Mouse (Mus musculus) mouse trophoblast stem cell (cell line): Measurements from ENCODE around the gene Cdk14.
"Not testable (repeated sequence)": the region's sequence is repeated elsewhere in the genome, so short reads cannot be mapped to it uniquely, and the experiment has no call there.

Source experiments
- in situ Hi-C, 2 experiments: fragments of 300-500 bp; cut with MseI, MboI; formaldehyde crosslinking; loops; 2 replicates in 1 of 2; 3 replicates in 1 of 2; pipeline ENCODE4 v1.15.1; 2025

Gene Cdk14

DNA sequence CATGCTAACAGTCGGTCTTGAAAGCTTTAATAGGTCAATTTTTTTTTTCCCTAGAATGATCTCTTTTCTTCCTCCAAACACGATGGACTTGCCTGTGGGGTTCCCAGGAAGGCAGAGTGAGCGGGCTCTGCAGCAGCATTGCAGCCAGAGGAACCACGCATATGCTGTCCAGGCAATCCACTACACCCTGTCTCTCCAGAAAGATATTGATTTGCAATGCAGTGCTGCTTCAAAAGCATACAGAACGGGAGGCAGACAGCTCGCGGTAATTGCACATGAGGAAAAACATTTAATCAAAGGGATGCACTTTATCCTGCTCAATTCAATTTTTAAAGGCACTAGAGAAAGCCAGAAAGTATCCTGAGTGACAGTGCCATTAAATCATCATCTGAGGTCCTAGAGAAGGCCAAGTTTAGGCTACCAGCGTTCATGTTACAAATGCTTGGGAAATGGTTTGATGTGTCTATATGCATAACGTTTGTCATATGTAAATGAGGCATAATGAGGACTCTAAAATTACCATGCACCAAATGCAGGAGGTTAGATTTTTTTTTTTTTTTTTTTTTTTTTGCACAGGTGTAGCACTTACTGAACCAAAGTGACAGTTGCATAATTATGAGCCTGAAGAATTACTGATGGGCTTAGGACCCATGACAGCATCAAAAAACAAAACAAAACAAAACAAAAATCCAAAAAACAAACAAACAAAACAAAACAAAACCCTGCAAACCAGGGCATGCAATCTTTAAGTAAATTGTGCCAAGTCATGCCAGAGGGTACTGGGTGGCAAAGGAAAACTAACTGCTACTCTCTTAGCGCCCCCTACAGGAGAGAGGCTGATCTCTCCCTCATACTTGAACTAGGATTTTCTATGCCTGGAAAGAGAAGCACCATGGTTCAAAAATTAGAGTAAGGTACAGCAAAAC, 154.0 kb downstream of the Cdk14 start:
- in situ Hi-C loops, result loop anchor here (25.0 kb wide), 1 partner anchor 304 kb away; no protein-coding TSS in a partner anchor

DNA sequence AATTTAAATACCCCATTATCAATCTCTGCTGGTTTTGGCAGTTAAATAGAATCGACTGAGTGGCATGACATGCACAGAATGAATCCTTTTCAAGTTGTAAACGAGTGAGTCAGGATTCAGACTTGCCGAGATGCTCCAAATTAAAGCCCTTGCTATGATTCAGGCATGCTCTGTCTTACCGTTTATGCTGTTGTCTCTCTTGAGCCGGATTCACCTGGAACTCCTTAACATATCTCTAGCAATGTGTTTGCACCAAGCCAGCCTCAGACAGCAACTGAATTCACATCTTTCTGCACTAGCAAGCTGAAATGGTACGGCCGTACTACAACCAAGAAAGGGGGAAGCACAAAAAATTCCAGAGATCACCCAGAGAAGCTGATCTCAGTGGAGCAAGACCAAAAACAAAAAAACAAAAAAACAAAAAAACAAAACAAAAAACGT, 154.7 kb downstream of the Cdk14 start:
- in situ Hi-C loops, result loop anchor here (25.0 kb wide), 1 partner anchor 303 kb away; no protein-coding TSS in a partner anchor

GRCm38 (mm10) chr5:5264712-5265111, 155.4 kb downstream of the Cdk14 start:
- in situ Hi-C loops, result loop anchor here (25.0 kb wide), 1 partner anchor 302 kb away; no protein-coding TSS in a partner anchor

GRCm38 (mm10) chr5:5261725-5262296, 158.3 kb downstream of the Cdk14 start:
- in situ Hi-C loops, result loop anchor here (25.0 kb wide), 1 partner anchor 300 kb away; no protein-coding TSS in a partner anchor

DNA sequence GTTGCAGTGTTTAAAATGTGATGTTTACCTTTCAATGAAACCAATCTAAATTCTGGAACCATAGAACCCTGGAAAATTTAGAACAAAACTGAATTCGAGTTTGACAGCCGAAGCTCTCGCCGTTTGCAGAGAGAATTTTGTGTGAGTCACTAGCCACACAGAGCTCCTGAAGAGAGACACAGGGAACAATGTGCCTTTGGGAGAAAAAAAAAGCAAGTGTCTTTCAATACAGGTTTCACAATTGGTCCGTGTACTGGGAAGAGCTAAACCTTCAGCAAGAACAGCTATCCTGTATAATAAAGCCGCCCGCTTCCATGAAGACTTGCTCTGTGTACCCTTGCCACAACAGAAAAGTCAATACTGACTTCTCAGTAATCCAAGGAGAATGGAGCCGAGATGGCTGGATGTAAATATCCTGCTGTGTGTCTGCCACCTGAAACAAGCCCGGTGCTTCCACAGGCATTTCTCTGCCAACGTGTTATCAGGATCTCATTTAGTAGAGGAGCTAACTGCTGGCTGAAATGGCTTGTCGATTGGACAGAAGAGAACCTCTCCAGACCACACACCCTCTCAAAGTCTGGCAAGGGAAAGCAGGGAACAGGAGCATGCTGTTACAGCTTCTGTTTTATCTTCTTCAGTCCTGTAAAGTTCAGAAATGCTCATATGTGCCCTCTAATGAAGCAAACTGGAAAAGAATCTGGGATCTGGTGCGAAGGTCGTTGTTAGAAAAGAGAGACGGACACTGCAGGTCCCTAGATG, 159.0 kb downstream of the Cdk14 start:
- in situ Hi-C loops, result loop anchor here (25.0 kb wide), 1 partner anchor 299 kb away; no protein-coding TSS in a partner anchor

DNA sequence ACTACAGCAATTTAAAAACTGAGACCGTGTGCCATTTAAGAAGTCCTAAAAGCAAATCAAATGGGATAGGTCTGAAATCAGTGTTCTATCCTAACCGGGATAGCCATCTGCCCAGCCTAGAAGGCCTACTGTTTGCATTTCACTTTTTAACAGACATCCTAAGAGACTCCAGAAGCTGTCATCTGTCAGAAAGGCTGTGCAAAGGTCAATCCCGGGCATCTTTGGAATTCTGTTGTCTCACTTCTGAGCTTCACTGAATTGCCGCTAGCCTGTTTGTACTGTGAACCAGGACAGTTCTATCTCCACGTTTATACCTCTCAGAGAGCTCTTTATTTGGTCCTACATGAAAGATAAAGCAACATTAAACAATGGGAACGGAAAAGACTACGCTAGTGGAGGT, 159.8 kb downstream of the Cdk14 start:
- in situ Hi-C loops, result loop anchor here (25.0 kb wide), 1 partner anchor 298 kb away; no protein-coding TSS in a partner anchor

DNA sequence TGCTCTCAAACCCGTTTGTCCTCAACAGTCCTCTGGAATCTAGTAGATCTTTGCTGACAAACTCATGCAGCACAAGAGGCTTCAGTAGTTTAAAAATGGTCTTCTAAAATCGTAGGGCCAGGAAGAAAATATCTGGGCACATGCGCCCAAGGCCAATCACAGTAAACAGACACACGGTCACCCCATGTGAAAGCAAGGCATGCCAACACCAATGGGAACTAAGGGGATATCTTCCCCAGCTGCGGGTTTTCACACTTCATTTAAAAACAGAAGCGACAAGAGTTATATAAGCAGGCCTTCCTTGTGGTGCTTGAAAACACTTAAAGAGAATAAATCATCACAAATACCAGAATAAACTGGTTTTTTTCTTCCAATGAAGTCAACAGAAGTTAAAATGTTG, 165.7 kb downstream of the Cdk14 start:
- in situ Hi-C loops, result loop anchor here (25.0 kb wide), 1 partner anchor 292 kb away; no protein-coding TSS in a partner anchor

DNA sequence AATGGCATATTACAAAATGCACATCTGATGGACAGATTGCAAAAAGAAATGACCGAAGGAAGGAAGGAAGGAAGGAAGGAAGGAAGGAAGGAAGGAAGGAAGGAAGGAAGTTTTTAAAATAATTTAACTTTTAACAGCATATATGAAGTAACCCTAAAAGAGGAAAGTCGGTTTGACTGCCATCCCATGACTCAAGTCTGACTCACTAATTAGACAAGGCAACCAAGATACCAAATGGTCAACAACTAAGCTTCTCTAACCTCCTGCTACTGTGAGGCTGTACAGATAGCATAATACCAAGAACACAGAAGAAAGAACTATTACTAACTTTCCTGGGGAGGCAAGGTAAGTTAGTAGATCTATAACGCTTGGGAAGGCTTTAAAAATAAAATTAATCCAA, 166.9 kb downstream of the Cdk14 start:
- in situ Hi-C loops, result loop anchor here (25.0 kb wide), 1 partner anchor 291 kb away; no protein-coding TSS in a partner anchor

DNA sequence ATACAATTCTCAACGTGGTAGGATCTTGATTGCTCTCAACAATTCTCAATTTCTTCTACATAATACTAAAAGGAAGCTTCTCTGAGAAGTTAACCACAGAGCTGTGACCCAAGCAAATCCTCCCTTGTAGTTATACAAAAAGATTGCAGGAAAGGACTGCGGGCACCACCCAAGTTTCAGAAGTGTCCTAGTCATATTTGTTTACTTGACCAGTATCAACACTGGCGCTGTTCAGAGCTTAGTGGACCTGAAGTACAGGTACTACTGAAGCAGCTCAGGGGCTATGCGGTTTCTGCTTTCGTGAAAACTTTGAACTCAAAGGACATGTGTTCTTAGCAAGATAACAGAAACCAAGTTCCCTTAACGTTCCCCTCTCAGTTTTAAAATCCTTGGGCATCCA, 172.4 kb downstream of the Cdk14 start:
- in situ Hi-C loops, result no loop called here

DNA sequence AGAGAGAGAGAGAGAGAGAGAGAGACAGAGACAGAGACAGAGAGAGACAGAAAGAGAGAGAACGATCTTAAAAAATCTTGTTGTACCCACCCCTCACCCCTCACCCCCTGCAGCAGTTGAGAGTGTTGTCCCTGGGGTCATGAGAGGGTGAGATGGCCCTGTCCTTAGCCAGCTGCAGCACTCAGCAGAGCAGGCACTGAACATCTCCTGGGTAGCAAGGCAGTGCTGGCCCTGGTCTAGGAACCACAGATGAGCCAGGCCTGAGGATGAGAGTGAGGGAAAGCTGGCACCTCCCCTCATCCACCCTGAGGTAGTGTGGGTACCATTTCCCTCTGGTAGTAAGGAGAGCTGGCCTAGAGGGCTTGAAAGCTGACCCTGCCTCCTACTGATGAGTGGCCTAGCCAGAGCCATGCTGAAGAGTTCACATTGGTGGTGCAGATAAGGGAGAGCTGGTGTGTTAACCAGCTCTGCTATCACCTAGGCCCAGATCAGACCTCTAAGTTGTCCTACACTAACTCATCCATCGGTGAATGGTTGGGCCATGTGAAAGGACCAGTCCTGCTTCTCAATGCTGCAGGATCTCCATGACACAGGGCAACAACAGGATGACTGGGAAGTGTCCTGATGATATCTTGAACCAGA, 173.5 kb downstream of the Cdk14 start:
- in situ Hi-C loops, result no loop called here

GRCm38 (mm10) chr5:5245182-5245581, 174.9 kb downstream of the Cdk14 start:
- in situ Hi-C loops, result no loop called here

GRCm38 (mm10) chr5:5243648-5244047, 176.5 kb downstream of the Cdk14 start:
- in situ Hi-C loops, result no loop called here

DNA sequence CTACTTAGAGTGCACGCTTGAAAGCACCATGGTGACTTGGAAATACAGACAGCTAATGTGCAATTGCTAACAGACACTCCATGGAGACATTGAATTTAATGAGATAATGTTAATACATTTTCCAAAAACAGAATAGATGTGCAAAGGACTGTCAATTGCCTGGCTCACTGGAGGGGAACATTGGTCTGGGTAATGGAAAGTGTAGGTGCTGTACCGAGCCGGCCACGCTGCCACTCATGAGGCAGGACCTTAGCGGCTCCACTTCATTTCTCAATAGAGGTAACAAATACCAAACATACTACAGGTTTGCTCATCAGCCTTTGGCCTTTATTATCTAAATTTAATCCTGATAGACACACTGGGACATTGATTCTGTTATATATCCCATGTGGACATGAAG, 177.4 kb downstream of the Cdk14 start:
- in situ Hi-C loops, result no loop called here

DNA sequence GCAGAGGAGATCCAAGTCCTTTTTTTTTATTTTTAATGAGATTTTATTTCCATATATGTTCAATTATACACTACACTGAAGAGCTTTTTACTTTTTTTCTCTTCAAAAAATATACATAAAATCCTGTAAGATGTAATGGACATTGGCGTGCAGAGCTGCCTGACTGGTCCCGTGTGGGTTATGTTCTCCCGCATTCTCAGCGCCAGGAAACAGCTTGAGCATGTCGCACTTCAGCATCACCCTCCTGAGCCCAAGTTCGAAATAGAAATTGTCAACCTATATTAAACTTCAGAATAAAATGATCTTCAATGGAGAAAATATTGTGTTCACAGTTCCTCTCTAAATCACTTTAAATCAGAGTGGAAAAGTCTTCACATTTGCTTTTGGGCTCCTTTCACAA, 179.0 kb downstream of the Cdk14 start:
- in situ Hi-C loops, result no loop called here

DNA sequence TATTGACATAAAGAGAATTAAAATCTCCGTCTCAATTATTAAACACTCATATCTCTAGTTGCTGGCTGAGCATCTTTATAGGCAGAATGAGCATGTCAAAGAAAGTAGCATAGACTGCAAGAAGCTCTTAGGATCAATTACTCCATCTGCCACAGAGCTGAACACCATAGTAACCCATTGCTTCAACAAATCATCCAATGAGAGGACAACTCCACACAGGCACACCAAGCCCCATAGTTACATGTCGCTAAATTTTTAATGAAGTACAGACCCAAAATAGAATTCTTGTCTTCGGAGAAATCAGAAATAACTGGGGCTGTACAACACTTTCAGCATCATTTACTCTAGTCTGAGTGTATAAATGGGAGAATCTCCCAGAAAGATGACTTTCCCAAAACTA, 180.0 kb downstream of the Cdk14 start:
- in situ Hi-C loops, result no loop called here

DNA sequence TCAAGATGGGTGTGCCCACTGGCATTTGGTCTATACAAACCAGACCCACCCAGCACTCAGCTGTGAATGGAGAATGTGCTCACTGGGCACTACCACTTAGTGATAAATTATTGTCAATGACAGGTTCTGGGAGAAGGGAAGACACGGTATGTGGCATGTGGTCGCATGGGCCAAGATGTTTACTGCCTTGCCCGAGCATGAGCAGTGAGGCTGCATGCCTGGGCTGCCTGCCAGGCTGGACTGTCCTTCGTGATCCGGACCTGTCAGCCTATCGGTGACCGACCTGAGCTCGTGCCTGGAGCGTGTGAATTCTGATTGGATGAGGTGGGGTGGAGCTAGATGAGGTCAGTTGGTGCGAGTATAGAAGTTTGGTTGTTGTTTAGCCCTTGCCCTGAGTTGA, 185.2 kb downstream of the Cdk14 start:
- in situ Hi-C loops, result not testable (repeated sequence)

DNA sequence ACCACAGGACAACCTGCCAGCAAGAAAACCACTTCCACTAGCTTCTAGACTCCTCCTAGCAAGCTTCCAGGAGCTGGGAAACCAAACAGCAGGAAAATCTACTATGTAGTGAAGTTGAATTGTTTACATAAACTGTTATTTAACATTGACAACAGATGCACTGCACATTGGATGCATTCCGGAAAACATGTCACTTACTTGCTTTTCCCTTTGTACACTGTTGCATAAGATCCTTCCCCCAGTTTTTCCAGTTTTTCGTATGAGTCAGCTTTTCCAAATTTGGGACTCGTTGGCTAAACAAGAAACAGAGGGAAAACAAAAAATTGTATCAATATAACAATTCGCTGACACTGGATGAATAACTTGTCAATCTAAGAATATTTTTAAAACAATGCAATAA, 193.1 kb downstream of the Cdk14 start:
- in situ Hi-C loops, result no loop called here

GRCm38 (mm10) chr5:5211780-5212135, 208.4 kb downstream of the Cdk14 start:
- in situ Hi-C loops, result no loop called here

DNA sequence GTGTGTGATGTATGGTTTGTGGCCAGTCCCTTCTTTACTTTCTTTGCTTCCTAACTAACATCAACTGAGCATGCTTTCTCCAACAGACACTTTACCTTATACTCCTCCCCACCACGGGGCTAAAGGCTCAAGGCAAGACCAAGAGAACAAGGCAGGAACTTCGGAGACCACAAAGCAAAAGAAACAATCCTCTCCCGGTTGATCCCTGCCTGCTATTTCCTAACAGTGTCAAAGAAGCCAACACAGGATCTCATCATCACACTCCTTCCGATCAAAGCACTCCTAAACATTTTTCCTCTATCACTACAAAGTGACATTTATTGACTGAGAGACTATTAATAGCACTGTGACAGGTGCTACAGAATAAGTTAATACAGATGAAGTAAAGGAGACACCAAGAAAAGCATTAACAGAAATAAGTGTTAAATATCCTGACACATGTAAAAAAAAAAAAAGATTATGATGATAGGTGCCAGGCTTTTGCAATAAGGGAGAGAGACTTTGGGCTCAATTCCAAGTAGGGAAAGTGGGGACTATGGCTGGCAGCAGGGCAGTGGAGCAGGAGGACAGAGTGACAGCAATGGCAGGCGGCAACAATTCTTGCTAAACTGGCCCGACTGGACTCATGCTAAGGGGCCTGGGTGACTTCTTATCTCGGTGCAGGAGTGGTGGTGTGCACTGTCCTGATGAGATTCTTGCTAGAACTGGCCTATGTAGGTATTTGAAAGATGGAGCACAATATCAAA, 208.9 kb downstream of the Cdk14 start:
- in situ Hi-C loops, result no loop called here

- in situ Hi-C loops, result no loop called here
Measured at GRCm38 (mm10) chr5:5208016-5208415, 212.1 kb downstream of the Cdk14 start.

DNA sequence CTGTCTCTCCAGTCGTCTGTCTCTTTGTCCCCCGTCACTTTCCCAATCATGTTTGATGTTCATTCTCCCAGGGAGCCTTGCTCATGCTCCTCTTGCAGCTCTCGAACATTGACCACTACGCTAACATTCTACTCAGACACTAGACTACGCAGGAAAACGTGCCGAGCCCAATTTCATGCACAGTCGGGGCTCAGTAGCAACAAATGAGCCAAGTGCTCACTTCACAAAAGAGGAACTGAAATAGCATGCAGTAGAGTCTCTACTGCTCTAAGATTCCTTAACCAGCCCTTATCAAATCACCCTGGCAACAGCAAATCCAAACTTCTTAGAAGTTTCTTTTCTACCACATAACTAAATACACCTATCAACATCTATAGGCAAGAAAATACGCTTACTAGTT, 214.1 kb downstream of the Cdk14 start:
- in situ Hi-C loops, result no loop called here
